Mouse (Mus musculus) megakaryocyte, embryonic 14.5 days (primary cell): ENCODE measurements at regions not wholly inside any gene's neighbourhood (a gene's known extent, or its start where the extent isn't known, plus 50 kb on each side); places are given as distances from the start of the nearest gene placed in this dataset.

Source experiments
- H3K27me3 ChIP-seq: replicated peaks from 2 replicates; pipeline ENCODE3; 2012; ENCODE audit warnings: inconsistent platforms
- H3K36me3 ChIP-seq: replicated peaks from 2 replicates; pipeline ENCODE3; 2012; ENCODE audit warnings: low read length, inconsistent platforms, mixed read lengths
- H3K4me1 ChIP-seq: 2 replicates; pipeline ENCODE4 v1.6.1; 2012; ENCODE audit warnings: inconsistent platforms
- H3K4me3 ChIP-seq: replicated peaks from 2 replicates; pipeline ENCODE3; 2012; ENCODE audit warnings: moderate library complexity, mild to moderate bottlenecking, inconsistent platforms
- H3K9me3 ChIP-seq: 2 replicates; pipeline ENCODE4 v1.6.1; 2012; ENCODE audit warnings: inconsistent platforms
- FLI1 ChIP-seq: IDR thresholded peaks from 2 replicates; pipeline ENCODE4 v1.6.1; 2012; ENCODE audit warnings: low read length, inconsistent platforms, mixed read lengths
- GATA1 ChIP-seq: IDR thresholded peaks from 3 replicates; pipeline ENCODE4 v1.6.1; 2012; ENCODE audit warnings: mixed read lengths, low read length, inconsistent platforms, borderline replicate concordance

DNA sequence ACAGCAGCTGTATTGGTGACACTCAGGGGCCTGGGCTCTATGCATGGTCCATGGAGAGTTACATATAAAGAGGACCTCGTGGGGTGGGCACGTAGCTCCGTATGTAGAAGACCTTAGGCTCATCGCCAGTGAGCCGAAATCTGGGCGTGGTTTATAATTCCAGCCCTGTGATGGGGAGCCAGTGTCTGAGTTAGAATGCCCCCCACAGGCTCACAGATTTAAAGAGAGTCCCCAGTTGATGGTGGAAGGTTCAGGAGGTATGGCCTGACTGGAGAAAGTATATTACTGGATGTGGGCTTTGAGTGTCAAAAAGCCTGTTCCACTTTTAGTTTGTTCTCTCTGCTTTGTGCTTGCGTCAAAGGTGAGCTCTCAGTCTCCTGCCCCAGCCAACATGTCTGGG is 54.8 kb downstream of the 1700122O11Rik start:
- H3K36me3 ChIP-seq: no peaks in the 10 kb centered on the region
- no peak overlapping the region for H3K4me3 ChIP-seq
- H3K27me3 ChIP-seq: peaks cover 36% of the 10 kb centered on the region
- H3K4me1 ChIP-seq: no peaks in the 10 kb centered on the region
- H3K9me3 ChIP-seq: no peaks in the 10 kb centered on the region
- TF ChIP-seq GATA1: no peak
- TF ChIP-seq FLI1: no peak

DNA sequence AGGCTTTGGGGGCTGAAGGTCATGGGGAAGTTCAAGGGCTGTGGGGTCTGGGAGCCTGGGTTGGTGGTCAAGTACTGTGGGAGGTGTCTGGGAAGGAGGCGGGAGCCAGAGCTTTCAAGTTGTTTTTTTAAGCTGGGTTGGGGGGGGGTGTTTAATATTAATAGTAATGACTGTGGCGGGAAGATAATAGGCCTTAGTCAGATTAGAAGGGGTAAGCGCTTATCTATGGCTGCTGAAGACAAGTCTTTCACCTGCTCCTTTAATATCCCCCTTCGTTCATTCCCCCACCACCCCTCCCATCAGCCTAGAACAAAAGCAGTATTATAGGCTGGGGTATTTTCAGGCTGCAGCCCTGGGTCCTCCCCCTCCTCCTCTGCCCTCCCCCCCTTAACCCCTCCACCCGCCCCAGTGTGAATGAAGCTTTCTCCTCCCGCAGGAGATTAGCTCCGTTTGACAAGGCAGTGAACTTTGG is 56.5 kb downstream of the 1700122O11Rik start:
- H3K4me3 ChIP-seq: no peak overlapping the region
- peaks cover 38% of the 10 kb centered on the region for H3K27me3 ChIP-seq
- H3K9me3 ChIP-seq: peaks cover 5% of the 10 kb centered on the region
- no peaks in the 10 kb centered on the region for H3K4me1 ChIP-seq
- H3K36me3 ChIP-seq: no peaks in the 10 kb centered on the region
- TF ChIP-seq GATA1 (no peak), FLI1 (no peak)

DNA sequence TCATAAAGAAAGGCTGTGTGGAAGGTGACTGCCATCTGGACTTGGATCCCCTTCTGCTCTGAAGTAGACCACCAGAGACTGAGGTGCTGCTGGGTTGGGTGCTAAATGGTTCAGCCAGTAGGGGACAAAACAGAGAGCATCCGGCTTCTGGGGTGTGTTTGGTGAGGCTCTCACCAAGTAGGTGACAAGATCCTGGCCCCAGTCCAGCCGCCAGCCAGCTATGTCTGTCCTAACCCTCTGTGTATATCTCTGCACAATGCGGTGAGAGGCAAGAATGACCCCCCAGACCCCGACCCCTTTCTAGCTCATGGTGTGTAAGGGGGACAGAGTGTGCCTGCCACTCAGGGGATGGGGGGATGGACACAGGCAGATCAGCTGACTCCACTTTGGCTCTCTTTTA is 54.8 kb upstream of the Foxp4 start:
- TF ChIP-seq GATA1: no peak
- TF ChIP-seq FLI1: no peak
- peaks cover 13% of the 10 kb centered on the region for H3K4me1 ChIP-seq
- H3K9me3 ChIP-seq: peaks cover 11% of the 10 kb centered on the region
- H3K36me3 ChIP-seq: no peaks in the 10 kb centered on the region
- H3K27me3 ChIP-seq: peaks cover 59% of the 10 kb centered on the region
- H3K4me3 ChIP-seq: no peak overlapping the region

DNA sequence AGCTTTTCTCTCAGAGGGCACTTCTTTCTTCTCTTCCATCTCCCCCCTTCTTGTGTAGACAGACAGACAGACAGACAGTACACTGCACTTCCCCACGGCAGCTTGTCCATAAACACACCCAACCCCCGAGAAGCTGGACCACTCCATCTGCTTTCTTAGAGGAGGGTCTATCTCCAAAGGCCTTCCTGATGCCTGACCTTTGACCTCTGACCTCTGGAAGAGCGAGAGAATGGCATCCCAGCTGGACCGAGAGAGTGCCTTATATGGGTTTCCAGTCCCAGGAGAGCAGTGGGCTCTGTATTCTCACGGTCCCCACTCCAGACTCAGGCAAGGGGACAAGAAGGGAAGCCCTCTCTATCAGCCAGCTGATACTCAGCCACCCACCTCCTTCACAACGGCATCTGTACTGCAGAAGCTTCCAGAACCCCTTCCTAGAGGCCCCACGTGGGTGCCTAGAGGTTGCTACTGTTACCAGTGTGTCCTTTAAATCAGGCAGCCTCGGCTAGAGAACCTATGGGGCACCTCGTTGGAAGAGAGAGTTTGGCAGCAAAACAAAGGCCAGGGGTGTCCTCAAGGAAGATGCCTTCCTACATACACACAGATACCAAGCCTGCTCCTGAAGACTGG is 54.1 kb upstream of the Foxp4 start:
- H3K27me3 ChIP-seq: peaks cover 65% of the 10 kb centered on the region
- TF ChIP-seq FLI1: no peak
- H3K4me3 ChIP-seq: no peak overlapping the region
- peaks cover 11% of the 10 kb centered on the region for H3K9me3 ChIP-seq
- peaks cover 20% of the 10 kb centered on the region for H3K4me1 ChIP-seq
- H3K36me3 ChIP-seq: no peaks in the 10 kb centered on the region

DNA sequence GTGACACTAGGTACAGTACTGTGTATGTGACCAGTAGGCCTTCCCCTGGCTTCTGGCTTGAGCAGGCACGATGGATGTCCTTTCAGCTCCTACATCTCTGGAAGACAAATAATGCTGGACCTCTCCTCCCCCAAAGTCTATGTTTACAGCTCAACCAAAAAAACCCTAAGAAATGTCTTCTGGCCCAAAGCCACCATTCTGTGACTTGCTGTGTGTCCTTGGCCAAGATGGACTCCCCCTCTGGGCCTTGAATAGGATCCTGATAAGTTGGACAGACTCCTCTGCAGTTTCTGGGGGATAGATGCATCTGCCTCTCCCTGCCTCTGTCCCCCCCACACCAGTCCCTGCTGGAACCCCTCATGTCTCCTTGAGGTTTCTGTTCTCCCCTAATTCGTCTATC is 53.6 kb upstream of the Foxp4 start:
- H3K27me3 ChIP-seq: peaks cover 69% of the 10 kb centered on the region
- H3K36me3 ChIP-seq: no peaks in the 10 kb centered on the region
- TF ChIP-seq GATA1 (no peak), FLI1 (no peak)
- no peak overlapping the region for H3K4me3 ChIP-seq
- peaks cover 22% of the 10 kb centered on the region for H3K4me1 ChIP-seq
- peaks cover 11% of the 10 kb centered on the region for H3K9me3 ChIP-seq

DNA sequence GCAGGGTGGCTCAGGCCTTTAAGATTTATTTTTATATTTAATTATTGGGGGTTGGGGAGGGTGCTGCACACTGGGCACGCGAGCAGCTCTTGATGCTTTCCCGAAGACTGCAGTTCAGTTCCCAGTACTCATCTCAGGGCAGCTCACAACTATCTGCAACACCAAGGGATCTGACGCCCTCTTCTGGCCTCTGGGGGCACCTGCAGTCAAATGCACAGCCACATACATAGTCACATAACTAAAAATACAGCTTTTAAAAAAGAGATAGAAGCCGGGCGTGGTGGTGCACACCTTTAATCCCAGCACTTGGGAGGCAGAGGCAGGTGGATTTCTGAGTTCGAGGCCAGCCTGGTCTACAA is 52.5 kb upstream of the Foxp4 start:
- no peaks in the 10 kb centered on the region for H3K36me3 ChIP-seq
- peaks cover 76% of the 10 kb centered on the region for H3K27me3 ChIP-seq
- no peak overlapping the region for H3K4me3 ChIP-seq
- H3K4me1 ChIP-seq: peaks cover 22% of the 10 kb centered on the region
- TF ChIP-seq FLI1 (no peak), GATA1 (no peak)
- peaks cover 15% of the 10 kb centered on the region for H3K9me3 ChIP-seq

DNA sequence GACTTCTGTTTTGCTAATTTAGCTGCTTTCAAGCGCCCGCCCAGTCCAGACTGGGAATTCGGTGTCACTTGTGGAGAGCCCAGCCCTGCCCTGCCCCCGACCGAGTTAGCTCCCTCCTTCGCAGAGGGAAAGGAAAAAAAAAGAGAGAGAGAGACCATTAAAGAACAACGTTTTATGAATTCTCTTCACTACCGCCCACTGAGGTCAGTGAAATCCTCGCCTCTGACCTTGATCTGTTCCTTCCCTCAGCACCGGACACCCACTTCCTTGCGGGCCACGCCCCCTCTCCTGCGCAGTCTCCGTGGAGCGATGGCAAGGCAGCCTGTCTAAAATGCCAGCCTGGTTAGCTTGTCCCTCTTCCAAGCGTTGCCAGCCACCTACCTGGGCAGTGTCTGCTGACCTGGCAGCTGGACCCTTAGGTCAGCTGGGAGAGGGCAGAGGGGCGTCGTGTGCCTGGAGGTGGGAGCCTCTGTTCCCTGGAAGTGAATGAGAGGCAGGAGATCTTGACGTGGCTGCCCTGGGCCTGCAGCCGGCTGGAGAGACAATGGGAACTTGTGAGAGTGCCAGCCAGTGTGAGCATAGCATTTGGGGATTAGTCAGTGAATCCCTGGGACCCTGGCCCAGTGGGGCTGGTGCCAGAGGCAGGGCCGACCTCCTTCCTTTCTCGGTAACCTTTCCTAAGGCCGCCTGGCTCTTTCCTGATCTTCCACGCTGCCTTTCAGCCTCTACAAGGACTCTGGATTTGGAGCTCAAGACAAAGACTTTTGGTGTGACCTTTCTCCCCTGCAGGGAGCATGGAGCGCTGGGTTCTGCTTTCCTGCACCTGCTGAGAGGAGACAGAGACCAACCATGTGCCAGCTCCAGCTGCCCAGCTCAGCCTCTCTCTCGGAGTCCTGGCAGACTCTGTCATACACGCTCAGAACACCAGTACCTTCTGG is 51.9 kb upstream of the Foxp4 start:
- H3K4me1 ChIP-seq: peaks cover 22% of the 10 kb centered on the region
- peak overlapping the region; percentile 64 for H3K4me3 ChIP-seq
- TF ChIP-seq GATA1 (no peak), FLI1 (no peak)
- no peaks in the 10 kb centered on the region for H3K36me3 ChIP-seq
- H3K27me3 ChIP-seq: peaks cover 79% of the 10 kb centered on the region
- H3K9me3 ChIP-seq: peaks cover 17% of the 10 kb centered on the region

DNA sequence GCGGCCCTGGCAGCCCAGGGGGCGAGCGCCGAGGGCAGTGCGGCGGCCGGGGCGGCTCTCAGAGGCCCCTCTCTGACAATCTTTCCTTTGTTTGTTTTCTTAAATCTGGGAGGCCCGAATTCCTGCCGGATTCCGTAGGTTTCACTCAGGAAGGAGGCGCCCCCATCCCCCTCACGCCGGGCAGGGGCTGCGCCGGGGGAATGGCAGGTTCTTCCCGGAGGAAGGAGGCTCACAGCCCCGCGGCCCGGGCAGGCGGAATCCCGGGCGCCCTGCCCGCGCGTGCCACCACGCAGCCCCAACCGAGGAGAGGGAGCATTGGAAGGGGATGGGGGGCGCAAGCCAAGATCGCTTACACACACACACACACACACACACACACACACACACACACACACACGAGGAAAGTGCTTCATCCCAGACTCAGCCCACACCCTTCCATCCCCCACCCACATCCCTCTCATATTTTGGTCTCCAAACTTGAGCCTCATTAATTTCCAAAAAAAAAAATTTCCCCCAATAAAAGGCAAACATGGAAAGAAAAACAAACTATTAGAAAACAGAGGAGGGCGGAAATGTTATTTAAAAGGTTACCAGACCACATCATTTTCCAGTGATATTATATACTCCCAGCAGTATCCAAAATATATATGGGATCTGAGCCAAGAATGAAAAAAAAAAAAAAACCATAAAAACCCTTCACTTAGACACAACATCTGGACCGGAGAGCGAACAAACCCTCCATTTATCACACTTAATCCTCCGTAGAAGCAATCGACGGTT is 51.0 kb upstream of the Foxp4 start:
- TF ChIP-seq FLI1 (no peak), GATA1 (no peak)
- Histone ChIP-seq H3K36me3 (no peaks in the 10 kb centered on the region), H3K4me3 (no peak overlapping the region), H3K4me1 (peaks cover 22% of the 10 kb centered on the region), H3K27me3 (peaks cover 80% of the 10 kb centered on the region), H3K9me3 (peaks cover 17% of the 10 kb centered on the region)

DNA sequence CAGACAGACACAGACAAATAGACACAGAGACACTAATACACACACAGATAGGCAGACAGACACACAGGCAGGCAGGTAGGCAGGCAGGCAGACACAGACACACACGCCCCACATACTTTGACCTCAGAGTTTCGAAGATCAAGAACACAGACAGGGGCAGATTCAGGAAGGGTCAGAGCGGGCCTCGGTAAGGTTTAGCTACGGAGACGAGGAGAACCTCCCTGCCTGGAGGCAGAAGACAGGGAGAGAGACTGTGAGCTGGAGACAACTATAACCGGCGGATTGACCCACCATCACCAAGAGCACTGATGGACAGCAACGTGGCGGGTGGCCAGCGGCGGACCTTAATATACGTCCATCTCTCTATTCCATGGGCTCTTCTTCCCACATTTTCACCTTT is 50.1 kb upstream of the Foxp4 start:
- peak overlapping the region; percentile 77 for H3K4me3 ChIP-seq
- peaks cover 74% of the 10 kb centered on the region for H3K27me3 ChIP-seq

More for the DNA sequence above, 50.1 kb upstream of the Foxp4 start:
- Histone ChIP-seq H3K4me1 (peaks cover 22% of the 10 kb centered on the region), H3K9me3 (peaks cover 17% of the 10 kb centered on the region), H3K36me3 (no peaks in the 10 kb centered on the region)
- no peak for TF ChIP-seq GATA1
- TF ChIP-seq FLI1: no peak
